Mouse (Mus musculus): ENCODE measurements around the gene Tbck.

The Tbck gene

GRCm38 (mm10) chr3:132683447-132684230 is at the start of gene Tbck:
Gene Tbck, plus strand, starts transcription at chr3:132684144.
- TF ChIP-seq CTCF (conservative IDR thresholded peaks at IDR 0.05; ENCODE audit: low read length) (no peak), NANOG (IDR thresholded peaks at IDR 0.05; ENCODE audit: borderline replicate concordance, low read length) (no peak), POU5F1 (IDR thresholded peaks at IDR 0.05; ENCODE audit: borderline replicate concordance, low read length) (no peak)
- Histone ChIP-seq H3K9me3 (ENCODE audit: low read length) (no peaks in the 10 kb centered on the region), H3K4me3 (replicated peaks; ENCODE audit: low read length) (peak within 1 kb of the TSS; percentile 97), H3K36me3 (ENCODE audit: insufficient read depth, low read length) (peaks cover 4% of the 10 kb centered on the region; the same call in 1 of the 2 replicates), H3K27me3 (ENCODE audit: insufficient read depth, low read length) (no peaks in the 10 kb centered on the region), H3K4me1 (replicated peaks; ENCODE audit: low read depth, low read length) (peaks cover 26% of the 10 kb centered on the region)

GRCm38 (mm10) chr3:132637080-132637479 is 46.9 kb upstream of the Tbck start:
- no peak overlapping the region for H3K4me3 ChIP-seq (replicated peaks; ENCODE audit: low read length)

GRCm38 (mm10) chr3:132644071-132644470 is 39.9 kb upstream of the Tbck start:
- H3K36me3 ChIP-seq (ENCODE audit: insufficient read depth, low read length) = no peaks in the 10 kb centered on the region
- H3K4me1 ChIP-seq (replicated peaks; ENCODE audit: low read depth, low read length) = no peaks in the 10 kb centered on the region
- TF ChIP-seq POU5F1 (IDR thresholded peaks at IDR 0.05; ENCODE audit: borderline replicate concordance, low read length) (no peak), NANOG (IDR thresholded peaks at IDR 0.05; ENCODE audit: borderline replicate concordance, low read length) (no peak), CTCF (conservative IDR thresholded peaks at IDR 0.05; ENCODE audit: low read length) (no peak)
- no peak overlapping the region for H3K4me3 ChIP-seq (replicated peaks; ENCODE audit: low read length)
- no peaks in the 10 kb centered on the region for H3K27me3 ChIP-seq (ENCODE audit: insufficient read depth, low read length)
- 0 out of 2 replicates have a peak, but pooled peaks cover 1% of the 10 kb centered on the region for H3K9me3 ChIP-seq (ENCODE audit: low read length)

More at GRCm38 (mm10) chr3:132637080-132637479, 46.9 kb upstream of the Tbck start:
- Histone ChIP-seq H3K27me3 (ENCODE audit: insufficient read depth, low read length) (no peaks in the 10 kb centered on the region), H3K9me3 (ENCODE audit: low read length) (peaks cover 18% of the 10 kb centered on the region), H3K36me3 (ENCODE audit: insufficient read depth, low read length) (no peaks in the 10 kb centered on the region), H3K4me1 (replicated peaks; ENCODE audit: low read depth, low read length) (no peaks in the 10 kb centered on the region)
- TF ChIP-seq POU5F1 (IDR thresholded peaks at IDR 0.05; ENCODE audit: borderline replicate concordance, low read length) = no peak
- no peak for TF ChIP-seq NANOG (IDR thresholded peaks at IDR 0.05; ENCODE audit: borderline replicate concordance, low read length)
- no peak for TF ChIP-seq CTCF (conservative IDR thresholded peaks at IDR 0.05; ENCODE audit: low read length)

DNA sequence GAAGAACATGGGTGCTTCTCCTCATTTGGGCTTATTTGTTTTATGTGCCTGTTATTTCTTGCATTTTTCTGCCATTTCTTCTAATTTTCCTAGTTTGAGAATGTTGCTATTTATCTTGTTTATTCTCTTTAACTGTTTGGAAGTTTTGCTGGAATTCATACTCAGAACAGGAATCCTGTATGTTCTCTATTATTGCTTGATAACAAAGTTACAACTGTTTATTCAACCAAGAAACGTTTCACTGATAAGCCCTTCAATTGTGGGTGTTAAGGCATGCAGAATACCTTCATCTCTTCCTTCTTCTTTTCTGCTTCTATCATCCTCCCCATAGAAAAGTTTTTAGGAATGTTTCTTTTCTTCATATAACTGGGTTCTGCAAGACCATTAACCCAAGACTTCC is 37.1 kb upstream of the Tbck start:
- TF ChIP-seq NANOG (IDR thresholded peaks at IDR 0.05; ENCODE audit: borderline replicate concordance, low read length) = no peak
- no peak for TF ChIP-seq CTCF (conservative IDR thresholded peaks at IDR 0.05; ENCODE audit: low read length)
- TF ChIP-seq POU5F1 (IDR thresholded peaks at IDR 0.05; ENCODE audit: borderline replicate concordance, low read length) = no peak

GRCm38 (mm10) chr3:132649368-132649767 is 34.6 kb upstream of the Tbck start:
- Histone ChIP-seq H3K4me3 (replicated peaks; ENCODE audit: low read length) (no peak overlapping the region), H3K4me1 (replicated peaks; ENCODE audit: low read depth, low read length) (no peaks in the 10 kb centered on the region), H3K36me3 (ENCODE audit: insufficient read depth, low read length) (no peaks in the 10 kb centered on the region), H3K9me3 (ENCODE audit: low read length) (no peaks in the 10 kb centered on the region), H3K27me3 (ENCODE audit: insufficient read depth, low read length) (no peaks in the 10 kb centered on the region)
- no peak for TF ChIP-seq POU5F1 (IDR thresholded peaks at IDR 0.05; ENCODE audit: borderline replicate concordance, low read length)
- TF ChIP-seq NANOG (IDR thresholded peaks at IDR 0.05; ENCODE audit: borderline replicate concordance, low read length) = no peak
- TF ChIP-seq CTCF (conservative IDR thresholded peaks at IDR 0.05; ENCODE audit: low read length) = no peak

More for the DNA sequence above, 37.1 kb upstream of the Tbck start:
- Histone ChIP-seq H3K36me3 (ENCODE audit: insufficient read depth, low read length) (no peaks in the 10 kb centered on the region), H3K27me3 (ENCODE audit: insufficient read depth, low read length) (no peaks in the 10 kb centered on the region), H3K9me3 (ENCODE audit: low read length) (no peaks in the 10 kb centered on the region), H3K4me1 (replicated peaks; ENCODE audit: low read depth, low read length) (no peaks in the 10 kb centered on the region), H3K4me3 (replicated peaks; ENCODE audit: low read length) (no peak overlapping the region)

- H3K36me3 ChIP-seq (ENCODE audit: insufficient read depth, low read length) = no peaks in the 10 kb centered on the region
- no peaks in the 10 kb centered on the region for H3K4me1 ChIP-seq (replicated peaks; ENCODE audit: low read depth, low read length)
These were observed 33.8 kb upstream of the Tbck start for GRCm38 (mm10) chr3:132650191-132650590.

GRCm38 (mm10) chr3:132651776-132652175 is 32.2 kb upstream of the Tbck start:
- Histone ChIP-seq H3K9me3 (ENCODE audit: low read length) (no peaks in the 10 kb centered on the region), H3K4me1 (replicated peaks; ENCODE audit: low read depth, low read length) (no peaks in the 10 kb centered on the region), H3K36me3 (ENCODE audit: insufficient read depth, low read length) (no peaks in the 10 kb centered on the region), H3K27me3 (ENCODE audit: insufficient read depth, low read length) (no peaks in the 10 kb centered on the region), H3K4me3 (replicated peaks; ENCODE audit: low read length) (no peak overlapping the region)
- TF ChIP-seq POU5F1 (IDR thresholded peaks at IDR 0.05; ENCODE audit: borderline replicate concordance, low read length) = no peak
- TF ChIP-seq NANOG (IDR thresholded peaks at IDR 0.05; ENCODE audit: borderline replicate concordance, low read length) = no peak
- TF ChIP-seq CTCF (conservative IDR thresholded peaks at IDR 0.05; ENCODE audit: low read length) = no peak

More at GRCm38 (mm10) chr3:132650191-132650590, 33.8 kb upstream of the Tbck start:
- no peak overlapping the region for H3K4me3 ChIP-seq (replicated peaks; ENCODE audit: low read length)
- no peaks in the 10 kb centered on the region for H3K27me3 ChIP-seq (ENCODE audit: insufficient read depth, low read length)
- no peak for TF ChIP-seq POU5F1 (IDR thresholded peaks at IDR 0.05; ENCODE audit: borderline replicate concordance, low read length)
- no peak for TF ChIP-seq NANOG (IDR thresholded peaks at IDR 0.05; ENCODE audit: borderline replicate concordance, low read length)
- TF ChIP-seq CTCF (conservative IDR thresholded peaks at IDR 0.05; ENCODE audit: low read length) = no peak
- no peaks in the 10 kb centered on the region for H3K9me3 ChIP-seq (ENCODE audit: low read length)

- TF ChIP-seq POU5F1 (IDR thresholded peaks at IDR 0.05; ENCODE audit: borderline replicate concordance, low read length) (no peak), CTCF (conservative IDR thresholded peaks at IDR 0.05; ENCODE audit: low read length) (no peak), NANOG (IDR thresholded peaks at IDR 0.05; ENCODE audit: borderline replicate concordance, low read length) (no peak)
- Histone ChIP-seq H3K4me3 (replicated peaks; ENCODE audit: low read length) (no peak overlapping the region), H3K36me3 (ENCODE audit: insufficient read depth, low read length) (peaks cover 7% of the 10 kb centered on the region), H3K27me3 (ENCODE audit: insufficient read depth, low read length) (no peaks in the 10 kb centered on the region), H3K9me3 (ENCODE audit: low read length) (no peaks in the 10 kb centered on the region), H3K4me1 (replicated peaks; ENCODE audit: low read depth, low read length) (no peaks in the 10 kb centered on the region)
These were observed 30.0 kb upstream of the Tbck start for GRCm38 (mm10) chr3:132653959-132654358.
